16 mouse cellular contexts compared by ENCODE assay signal in the genomic region with DNA sequence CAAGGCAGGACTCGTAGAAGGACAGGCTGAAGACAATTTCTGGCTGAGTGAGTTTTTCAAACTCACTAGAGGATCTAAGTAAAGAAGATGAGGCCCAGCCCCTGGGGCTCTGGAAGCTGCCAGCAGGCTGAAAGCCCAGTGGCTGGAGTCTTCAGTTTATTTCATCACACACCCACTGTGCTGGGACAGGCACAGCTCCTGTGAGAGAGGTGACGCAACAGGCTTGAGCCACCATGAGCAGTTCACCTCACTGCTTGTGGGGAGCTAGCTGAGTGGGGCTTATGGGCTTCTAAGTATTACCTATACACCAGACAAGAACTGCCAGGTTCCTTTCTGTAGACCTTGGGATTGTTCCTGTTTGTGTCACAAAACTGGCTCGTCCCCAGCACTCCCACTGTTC. TPM values are rescaled to one million over a fixed set of nuclear protein-coding genes. Genes with fewer than 3 reads are reported as not detected.
DNase-seq lines count a peak whose midpoint lies in the region; ATAC-seq and TF ChIP-seq lines count a peak whose summit lies in the region.
"Had no signal": no experiment of that assay in that cellular context is flagged by ENCODE, and none has a peak within 500 bp of the region (broad histone marks: within the 10 kb centered on the region; RNA-seq: fewer than 3 reads in every experiment).

No protein-coding gene starts in this region.

- H3K4me3 ChIP-seq in liver, embryonic 14.5 days (ENCODE audit: insufficient read depth in 1 of 2, low read depth in 2 of 2, low read length in 2 of 2), result no peak overlapping the region
- H3K4me3 ChIP-seq: erythroblast, embryonic 14.5 days; limb, embryonic 12.5 days; stomach, embryonic 15.5 days had no signal

- peak; percentile 29 to 36 for DNase-seq in heart, postnatal 14 days
- DNase-seq in heart, postnatal 4 days, result no peak
- DNase-seq in adrenal gland, postnatal 14 days, result peak; percentile 73
- no peak for DNase-seq in liver, embryonic 14.5 days (ENCODE audit: low read depth in 3 of 3, low spot score in 3 of 3)
- peak; percentile 41 to 58 for DNase-seq in lung, postnatal 4 days
- no peak for DNase-seq in left cerebral cortex, postnatal 36 days (ENCODE audit: low spot score in 2 of 2)
- DNase-seq in cerebellum, adult 9-11 months, result no peak
- DNase-seq: cerebellum, adult 11-12 months; kidney, postnatal 10 days; thymus, postnatal 36 days had no signal

- TF ChIP-seq CTCF in liver, embryonic 14.5 days (IDR thresholded peaks at IDR 0.05; ENCODE audit: low read depth), result no peak

- no peak overlapping the region for H3K4me2 ChIP-seq in liver, embryonic 14.5 days (ENCODE audit: low read depth)
- H3K4me2 ChIP-seq: limb, embryonic 12.5 days; stomach, embryonic 15.5 days had no signal

- no peak overlapping the region for H3K27ac ChIP-seq in liver, embryonic 14.5 days
- H3K27ac ChIP-seq: limb, embryonic 12.5 days; stomach, embryonic 15.5 days had no signal

- no peaks in the 10 kb centered on the region for H3K4me1 ChIP-seq in liver, embryonic 14.5 days (replicated peaks; ENCODE audit: control insufficient read depth in 2 of 2, insufficient read depth in 2 of 2, low read length in 1 of 2)

- 67% methylated on average over 3 of the region's 3 CpGs for WGBS in liver, embryonic 14.5 days (ENCODE audit: insufficient replicate concordance)

- no peaks in the 10 kb centered on the region for H3K9me3 ChIP-seq in liver, embryonic 14.5 days (ENCODE audit: control insufficient read depth, low read length)
- H3K9me3 ChIP-seq: limb, embryonic 12.5 days; stomach, embryonic 15.5 days had no signal

- 0 out of 2 replicates have a peak, but pooled peaks have one; percentile 31 for ATAC-seq in liver, embryonic 14.5 days (ENCODE audit: insufficient read depth)
- ATAC-seq: hindbrain, embryonic 16.5 days; Patski had no signal

- no peaks in the 10 kb centered on the region for H3K27me3 ChIP-seq in liver, embryonic 14.5 days (ENCODE audit: control insufficient read depth, insufficient read depth, low read length)
- H3K27me3 ChIP-seq: CH12.LX; limb, embryonic 12.5 days; Patski; stomach, embryonic 15.5 days had no signal

- no peaks in the 10 kb centered on the region for H3K36me3 ChIP-seq in liver, embryonic 14.5 days (replicated peaks; ENCODE audit: control insufficient read depth, insufficient read depth, low read depth)

- intact Hi-C loops in heart, postnatal 14 days (cut with DNase I), result no loop called here
- intact Hi-C loops in left cerebral cortex, postnatal 36 days (cut with DNase I), result no loop called here

- H3K9ac ChIP-seq in liver, embryonic 14.5 days (replicated peaks), result no peak overlapping the region
- H3K9ac ChIP-seq: limb, embryonic 12.5 days; stomach, embryonic 15.5 days had no signal

- TF ChIP-seq EP300 in liver, embryonic 14.5 days (IDR thresholded peaks at IDR 0.05; ENCODE audit: low read depth), result no peak

RNA-seq across cellular contexts. Expression of a gene that starts 9.7 kb away (rescaled TPM):
- total RNA-seq in heart, postnatal 14 days (2021), result 1 to 10 TPM; 3.1 to 3.2 TPM
- total RNA-seq in heart, postnatal 4 days (2021), result 1 to 10 TPM; 5.9 to 6.5 TPM
- total RNA-seq in adrenal gland, postnatal 14 days (2021), result 5.8 and 6.1 TPM in 2 replicates
- polyA plus RNA-seq in liver, embryonic 14.5 days (2012; rRNA removed), result 0.42 and 0.59 TPM in 2 replicates
- polyA plus RNA-seq in liver, embryonic 14.5 days (2014; fragmentation: Nextera tagmentation; extraction: Ambion mirVana), result 0.58 and 0.78 TPM in 2 replicates
- 10 to 100 TPM; 33.8 to 38.0 TPM for total RNA-seq in left cerebral cortex, postnatal 36 days (2021)

RNA-seq across cellular contexts. Expression of a gene that starts 16.8 kb away (rescaled TPM):
- total RNA-seq in heart, postnatal 14 days (2021), result 10 to 100 TPM; 12.8 to 20.4 TPM
- total RNA-seq in heart, postnatal 4 days (2021), result 10 to 100 TPM; 15.3 to 15.8 TPM
- 287 and 307 TPM in 2 replicates for total RNA-seq in adrenal gland, postnatal 14 days (2021)
- polyA plus RNA-seq in liver, embryonic 14.5 days (2012; rRNA removed), result 15.2 and 18.1 TPM in 2 replicates
- polyA plus RNA-seq in liver, embryonic 14.5 days (2014; fragmentation: Nextera tagmentation; extraction: Ambion mirVana), result 9.5 and 10.6 TPM in 2 replicates
- total RNA-seq in left cerebral cortex, postnatal 36 days (2021), result 10 to 100 TPM; 60.7 to 60.8 TPM

Comparison
In these comparisons a context has a peak if more than half of its experiments do, and no peak if none do; other contexts are left out.
1. DNase-seq: peak in heart, postnatal 14 days (2 of 2), adrenal gland, postnatal 14 days (single experiment) and lung, postnatal 4 days (2 of 2); none in heart, postnatal 4 days (single experiment), liver, embryonic 14.5 days (0 of 3), left cerebral cortex, postnatal 36 days (0 of 2) and cerebellum, adult 9-11 months (single experiment).